Mouse (Mus musculus): ENCODE data around the gene Pard6a. TPM values are rescaled to one million over a fixed set of nuclear protein-coding genes. Genes with fewer than 3 reads are reported as not detected.

Gene Pard6a
- 45.4 and 50.0 TPM in 2 replicates for polyA plus RNA-seq (2015; fragmentation: Nextera tagmentation; extraction: Ambion mirVana)

DNA sequence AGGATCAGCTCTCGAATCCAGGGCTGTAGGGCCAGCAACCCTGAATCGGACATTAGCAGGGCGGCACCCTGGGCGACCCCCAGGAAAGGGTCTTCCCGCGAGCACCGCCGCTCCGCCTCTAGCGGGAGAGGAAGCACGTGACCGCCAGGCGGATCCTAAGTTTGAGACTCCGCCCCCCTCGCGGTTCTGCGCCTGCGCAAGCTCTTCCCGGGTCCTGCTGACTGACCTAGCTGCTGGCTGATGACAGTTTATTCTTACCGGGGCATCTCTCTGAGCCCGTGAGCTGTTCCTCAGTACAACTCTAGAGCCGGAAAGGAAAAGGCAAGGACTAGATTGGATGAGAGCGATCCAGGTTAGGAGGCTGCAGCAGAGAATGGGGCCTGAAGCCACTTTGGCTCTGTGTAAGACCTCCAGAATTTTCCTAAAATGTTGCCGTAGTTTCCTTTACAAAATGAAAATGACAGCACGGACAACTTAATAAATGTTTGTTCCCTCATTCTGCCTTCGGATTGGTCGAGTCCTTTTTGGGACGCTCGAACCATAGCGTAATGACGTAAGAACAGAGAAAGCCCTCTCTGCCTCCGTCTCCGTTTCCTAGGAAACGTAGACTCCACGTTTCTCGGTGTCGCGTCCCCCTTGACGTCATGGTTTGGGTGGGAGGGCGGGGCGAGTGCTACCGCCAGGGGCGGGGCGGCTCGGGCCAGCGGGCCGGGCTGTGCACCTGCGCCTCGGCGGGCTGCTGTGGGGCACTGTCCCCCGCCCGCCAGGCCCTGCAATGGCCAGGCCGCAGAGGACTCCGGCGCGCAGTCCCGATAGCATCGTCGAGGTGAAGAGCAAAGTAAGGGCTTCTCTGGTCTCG, at the start of gene Pard6a, which contains the start of gene Acd:
Gene Pard6a, plus strand, starts transcription at position 183 of the 859 bp plus-strand sequence.
Gene Acd, minus strand, starts transcription at position 137 of the 859 bp plus-strand sequence.
- under 1% methylated on average over 60 of the region's 60 CpGs for WGBS
- peak within 1 kb of the TSS; percentile 73 for H3K9ac ChIP-seq (replicated peaks; ENCODE audit: low read depth, low read length)
- no peaks in the 10 kb centered on the region for H3K9me3 ChIP-seq (ENCODE audit: control insufficient read depth, low read length)
- peaks cover 23% of the 10 kb centered on the region for H3K4me1 ChIP-seq (replicated peaks; ENCODE audit: control insufficient read depth, insufficient read depth, low read length)
- peak within 1 kb of the TSS; percentile 95 for H3K4me2 ChIP-seq (ENCODE audit: low read length)
- no peaks in the 10 kb centered on the region for H3K27me3 ChIP-seq (replicated peaks; ENCODE audit: control insufficient read depth, insufficient read depth, low read length)
- ATAC-seq: peak; percentile 84
- peaks cover 9% of the 10 kb centered on the region; the same call in 1 of the 2 replicates for H3K36me3 ChIP-seq (ENCODE audit: control insufficient read depth, insufficient read depth)
- H3K27ac ChIP-seq (ENCODE audit: low read length): peak within 1 kb of the TSS; percentile 97
- peak within 1 kb of the TSS; percentile 74 for H3K4me3 ChIP-seq (replicated peaks; ENCODE audit: low read length)

DNA sequence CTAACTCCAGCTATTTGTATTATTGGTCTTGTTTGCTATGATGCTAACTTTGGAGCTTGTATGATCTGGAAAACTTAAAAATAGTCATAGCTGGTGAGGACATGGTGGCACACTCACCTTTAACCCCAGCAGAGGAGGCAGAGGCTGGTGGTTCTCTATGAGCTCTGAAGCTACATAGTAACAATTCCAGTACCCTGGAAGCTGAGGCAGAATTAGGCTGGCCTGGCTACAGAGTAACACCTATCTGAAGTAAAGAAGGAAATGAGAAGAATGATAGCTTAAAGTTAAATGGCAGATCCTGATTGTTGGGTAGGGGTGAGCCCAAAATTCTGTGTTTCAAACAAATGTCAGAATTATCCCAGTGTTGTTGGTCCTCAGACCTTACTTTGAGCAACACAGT, 43.3 kb upstream of the Pard6a start:
- no peak for ATAC-seq
- Histone ChIP-seq H3K4me1 (replicated peaks; ENCODE audit: control insufficient read depth, insufficient read depth, low read length) (no peaks in the 10 kb centered on the region), H3K9ac (replicated peaks; ENCODE audit: low read depth, low read length) (no peak overlapping the region)

DNA sequence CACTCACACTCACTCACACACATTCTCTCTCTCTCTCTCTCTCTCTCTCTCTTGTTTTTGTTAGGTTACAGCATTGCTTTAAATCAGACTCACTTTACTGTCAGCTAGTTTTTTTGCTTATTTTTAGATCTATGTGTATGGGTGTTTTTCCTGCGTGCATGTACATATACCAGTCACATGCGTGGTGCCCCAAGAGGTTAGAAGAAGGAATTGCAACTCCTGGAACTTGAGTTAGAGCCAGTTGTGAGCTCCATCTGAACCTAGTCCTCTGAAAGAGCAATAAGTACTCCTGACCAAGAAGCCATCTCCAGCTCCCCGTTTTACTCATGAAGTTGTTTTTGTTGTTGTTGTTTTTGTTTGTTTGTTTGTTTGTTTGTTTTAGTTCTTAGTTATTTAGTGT, 39.8 kb upstream of the Pard6a start:
- H3K27ac ChIP-seq (ENCODE audit: low read length): no peak overlapping the region
- H3K4me1 ChIP-seq (replicated peaks; ENCODE audit: control insufficient read depth, insufficient read depth, low read length): no peaks in the 10 kb centered on the region
- no peak overlapping the region for H3K9ac ChIP-seq (replicated peaks; ENCODE audit: low read depth, low read length)
- H3K4me2 ChIP-seq (ENCODE audit: low read length): no peak overlapping the region
- H3K36me3 ChIP-seq (ENCODE audit: control insufficient read depth, insufficient read depth): peaks cover 10% of the 10 kb centered on the region
- no peaks in the 10 kb centered on the region for H3K9me3 ChIP-seq (ENCODE audit: control insufficient read depth, low read length)
- 77% methylated on average over 3 of the region's 3 CpGs for WGBS
- no peak overlapping the region for H3K4me3 ChIP-seq (replicated peaks; ENCODE audit: low read length)
- no peak for ATAC-seq
- no peaks in the 10 kb centered on the region for H3K27me3 ChIP-seq (replicated peaks; ENCODE audit: control insufficient read depth, insufficient read depth, low read length)

More for the DNA sequence above, 43.3 kb upstream of the Pard6a start:
- Histone ChIP-seq H3K27me3 (replicated peaks; ENCODE audit: control insufficient read depth, insufficient read depth, low read length) (no peaks in the 10 kb centered on the region), H3K9me3 (ENCODE audit: control insufficient read depth, low read length) (no peaks in the 10 kb centered on the region), H3K27ac (ENCODE audit: low read length) (no peak overlapping the region), H3K4me3 (replicated peaks; ENCODE audit: low read length) (no peak overlapping the region), H3K4me2 (ENCODE audit: low read length) (no peak overlapping the region), H3K36me3 (ENCODE audit: control insufficient read depth, insufficient read depth) (peaks cover 2% of the 10 kb centered on the region; the same call in 1 of the 2 replicates)

DNA sequence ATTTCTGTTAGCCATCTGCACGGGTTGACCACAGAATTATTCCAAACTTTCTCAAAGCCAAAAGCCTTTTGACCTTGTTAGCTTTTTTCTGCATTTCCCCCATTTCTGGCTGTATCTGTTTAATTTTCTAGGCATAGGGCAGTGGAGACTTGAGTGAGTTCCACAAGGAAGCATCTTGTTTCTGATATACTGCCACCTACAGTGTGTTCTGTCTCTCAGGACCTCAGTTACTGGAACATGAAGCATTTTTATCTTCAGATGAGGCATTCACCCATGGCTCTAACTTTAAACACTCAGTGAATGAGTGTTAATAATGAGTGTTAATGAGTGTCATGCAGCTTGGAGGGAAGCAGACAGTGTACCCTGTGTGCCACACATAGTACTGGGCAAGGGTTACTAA, 23.1 kb upstream of the Pard6a start:
- H3K4me1 ChIP-seq (replicated peaks; ENCODE audit: control insufficient read depth, insufficient read depth, low read length): no peaks in the 10 kb centered on the region
- no peak overlapping the region for H3K9ac ChIP-seq (replicated peaks; ENCODE audit: low read depth, low read length)
- peaks cover 42% of the 10 kb centered on the region for H3K36me3 ChIP-seq (ENCODE audit: control insufficient read depth, insufficient read depth)
- no peaks in the 10 kb centered on the region for H3K9me3 ChIP-seq (ENCODE audit: control insufficient read depth, low read length)
- no peak overlapping the region for H3K4me3 ChIP-seq (replicated peaks; ENCODE audit: low read length)
- ATAC-seq: no peak
- WGBS: 85% methylated on average over 1 of the region's 1 CpGs
- H3K4me2 ChIP-seq (ENCODE audit: low read length): no peak overlapping the region
- no peak overlapping the region for H3K27ac ChIP-seq (ENCODE audit: low read length)
- H3K27me3 ChIP-seq (replicated peaks; ENCODE audit: control insufficient read depth, insufficient read depth, low read length): no peaks in the 10 kb centered on the region

DNA sequence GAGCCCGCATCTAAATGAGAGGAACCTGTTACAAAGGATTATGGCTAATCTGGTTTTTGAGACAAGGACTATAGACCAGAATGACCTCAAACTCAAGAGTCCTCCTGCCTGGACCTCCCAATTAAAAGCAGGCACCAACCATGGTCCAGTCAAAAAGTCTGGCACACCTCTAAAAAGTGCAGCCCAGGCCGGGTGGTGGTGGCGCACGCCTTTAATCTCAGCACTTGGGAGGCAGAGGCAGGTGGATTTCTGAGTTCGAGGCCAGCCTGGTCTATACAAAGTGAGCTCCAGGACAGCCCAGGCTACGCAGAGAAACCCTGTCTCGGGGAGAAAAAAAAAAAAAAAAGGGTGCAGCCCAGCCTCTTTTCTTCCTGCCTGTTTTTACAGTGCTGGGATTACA, 15.6 kb upstream of the Pard6a start:
- ATAC-seq: no peak
- Histone ChIP-seq H3K4me3 (replicated peaks; ENCODE audit: low read length) (no peak overlapping the region), H3K4me1 (replicated peaks; ENCODE audit: control insufficient read depth, insufficient read depth, low read length) (no peaks in the 10 kb centered on the region), H3K36me3 (ENCODE audit: control insufficient read depth, insufficient read depth) (peaks cover 18% of the 10 kb centered on the region), H3K27me3 (replicated peaks; ENCODE audit: control insufficient read depth, insufficient read depth, low read length) (no peaks in the 10 kb centered on the region), H3K27ac (ENCODE audit: low read length) (no peak overlapping the region), H3K9ac (replicated peaks; ENCODE audit: low read depth, low read length) (no peak overlapping the region), H3K9me3 (ENCODE audit: control insufficient read depth, low read length) (no peaks in the 10 kb centered on the region), H3K4me2 (ENCODE audit: low read length) (no peak overlapping the region)
- 78% methylated on average over 7 of the region's 7 CpGs for WGBS

DNA sequence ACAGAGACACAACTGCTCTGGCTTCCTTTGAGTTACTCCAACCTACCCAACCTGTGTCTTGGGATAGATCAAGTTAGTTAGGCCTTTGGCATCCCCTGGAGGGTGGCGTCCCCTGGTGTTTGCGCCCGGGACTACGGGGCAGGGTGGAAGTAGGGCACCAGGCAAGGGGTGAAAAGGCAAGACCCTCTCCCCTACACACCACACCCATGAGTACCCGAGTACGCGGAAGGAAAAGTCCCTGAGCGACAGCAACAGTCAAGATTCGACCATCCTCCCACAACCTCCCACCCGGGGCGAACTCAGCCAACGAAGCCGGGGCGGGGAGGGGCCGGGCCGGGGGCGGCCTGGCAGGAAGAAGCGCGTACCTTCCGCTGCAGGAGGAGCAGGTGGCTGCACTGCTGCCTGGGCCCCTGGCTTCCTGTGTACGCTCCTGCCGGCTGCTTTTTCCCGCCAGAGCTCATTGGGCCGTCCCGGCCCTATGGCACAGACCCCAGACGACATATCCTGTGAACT, 15.1 kb upstream of the Pard6a start, which contains the start of gene Carmil2:
Gene Carmil2, plus strand, starts transcription at position 479 of the 513 bp plus-strand sequence.
- peaks cover 15% of the 10 kb centered on the region for H3K36me3 ChIP-seq (ENCODE audit: control insufficient read depth, insufficient read depth)
- peak; percentile 57 for ATAC-seq
- no peak within 1 kb of the TSS for H3K4me3 ChIP-seq (replicated peaks; ENCODE audit: low read length)
- H3K4me2 ChIP-seq (ENCODE audit: low read length): no peak within 1 kb of the TSS
- H3K9me3 ChIP-seq (ENCODE audit: control insufficient read depth, low read length): no peaks in the 10 kb centered on the region
- H3K27ac ChIP-seq (ENCODE audit: low read length): no peak within 1 kb of the TSS
- H3K9ac ChIP-seq (replicated peaks; ENCODE audit: low read depth, low read length): no peak within 1 kb of the TSS
- H3K27me3 ChIP-seq (replicated peaks; ENCODE audit: control insufficient read depth, insufficient read depth, low read length): no peaks in the 10 kb centered on the region
- 12% methylated on average over 26 of the region's 26 CpGs for WGBS
- H3K4me1 ChIP-seq (replicated peaks; ENCODE audit: control insufficient read depth, insufficient read depth, low read length): no peaks in the 10 kb centered on the region

DNA sequence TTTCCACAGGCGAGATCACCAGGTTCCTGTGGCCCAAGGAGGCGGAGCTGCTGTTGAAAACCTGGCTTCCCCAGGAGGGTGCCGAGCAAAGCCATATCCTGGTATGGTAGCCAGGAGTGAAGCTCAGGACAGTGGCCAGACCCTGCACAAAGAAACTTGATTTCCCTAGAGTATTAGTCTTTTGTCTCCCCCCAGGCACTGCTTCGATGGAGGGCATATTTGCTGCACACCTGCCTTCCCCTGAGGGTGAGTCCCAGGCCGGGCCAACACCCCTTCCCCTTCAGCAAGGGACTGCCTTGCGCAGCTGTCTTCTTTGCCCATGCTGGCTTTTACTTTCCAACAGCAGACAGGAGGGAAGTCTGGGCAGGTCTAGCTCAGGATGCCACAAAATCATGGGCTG, 14.4 kb upstream of the Pard6a start:
- Histone ChIP-seq H3K4me3 (replicated peaks; ENCODE audit: low read length) (no peak overlapping the region), H3K4me1 (replicated peaks; ENCODE audit: control insufficient read depth, insufficient read depth, low read length) (no peaks in the 10 kb centered on the region), H3K27ac (ENCODE audit: low read length) (no peak overlapping the region), H3K9ac (replicated peaks; ENCODE audit: low read depth, low read length) (no peak overlapping the region), H3K36me3 (ENCODE audit: control insufficient read depth, insufficient read depth) (peaks cover 10% of the 10 kb centered on the region), H3K27me3 (replicated peaks; ENCODE audit: control insufficient read depth, insufficient read depth, low read length) (no peaks in the 10 kb centered on the region), H3K9me3 (ENCODE audit: control insufficient read depth, low read length) (no peaks in the 10 kb centered on the region), H3K4me2 (ENCODE audit: low read length) (no peak overlapping the region)
- 71% methylated on average over 6 of the region's 6 CpGs for WGBS
- 0 out of 2 replicates have a peak, but pooled peaks have one; percentile 4 for ATAC-seq

DNA sequence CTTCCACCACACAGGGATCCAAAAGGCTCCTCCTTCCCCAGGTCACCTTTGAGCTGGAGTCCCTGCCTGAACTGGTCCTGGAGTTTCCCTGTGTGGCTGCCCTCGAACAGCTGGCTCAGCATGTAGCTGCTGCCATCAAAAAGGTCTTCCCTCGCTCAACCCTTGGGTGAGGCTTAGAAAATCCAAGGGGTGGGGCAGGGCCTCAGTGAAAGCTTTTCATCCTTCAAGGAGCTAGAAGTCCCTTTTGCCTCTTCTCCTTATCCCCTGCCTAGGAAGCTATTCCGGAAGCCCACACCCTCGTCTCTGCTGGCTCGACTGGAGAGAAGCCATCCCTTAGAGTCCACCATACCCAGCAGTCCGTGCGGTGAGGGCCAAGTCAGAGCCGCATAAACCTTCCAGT, 13.4 kb upstream of the Pard6a start:
- Histone ChIP-seq H3K4me1 (replicated peaks; ENCODE audit: control insufficient read depth, insufficient read depth, low read length) (no peaks in the 10 kb centered on the region), H3K4me2 (ENCODE audit: low read length) (no peak overlapping the region), H3K9me3 (ENCODE audit: control insufficient read depth, low read length) (no peaks in the 10 kb centered on the region), H3K36me3 (ENCODE audit: control insufficient read depth, insufficient read depth) (peaks cover 3% of the 10 kb centered on the region; the same call in 1 of the 2 replicates), H3K27ac (ENCODE audit: low read length) (no peak overlapping the region), H3K4me3 (replicated peaks; ENCODE audit: low read length) (no peak overlapping the region), H3K27me3 (replicated peaks; ENCODE audit: control insufficient read depth, insufficient read depth, low read length) (no peaks in the 10 kb centered on the region), H3K9ac (replicated peaks; ENCODE audit: low read depth, low read length) (no peak overlapping the region)
- WGBS: 59% methylated on average over 8 of the region's 8 CpGs
- no peak for ATAC-seq

DNA sequence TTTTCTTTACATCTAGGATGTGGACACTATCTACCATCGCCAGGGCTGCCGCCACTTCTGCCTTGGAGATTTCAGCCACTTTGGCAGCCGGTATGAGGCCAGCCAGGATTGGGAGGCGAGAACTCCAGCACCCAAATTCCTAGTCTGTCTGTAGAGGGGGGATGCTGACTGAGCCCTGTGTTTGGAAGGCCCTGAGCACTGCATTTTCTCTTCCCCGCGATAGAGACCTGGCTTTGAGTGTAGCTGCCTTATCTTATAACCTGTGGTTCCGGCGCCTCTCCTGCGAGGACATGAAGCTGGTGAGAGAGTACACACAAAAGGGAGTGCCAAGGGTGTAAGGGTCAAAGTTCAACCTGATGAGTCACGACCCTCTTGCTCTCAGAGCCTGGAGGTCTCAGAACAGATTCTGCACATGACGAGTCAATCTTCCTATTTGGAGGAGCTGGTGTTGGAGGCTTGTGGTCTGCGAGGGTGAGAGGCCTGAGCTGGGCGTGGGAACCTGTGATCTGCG, 12.7 kb upstream of the Pard6a start:
- Histone ChIP-seq H3K4me2 (ENCODE audit: low read length) (no peak overlapping the region), H3K9me3 (ENCODE audit: control insufficient read depth, low read length) (peaks cover 4% of the 10 kb centered on the region; the same call in 1 of the 2 replicates), H3K27ac (ENCODE audit: low read length) (no peak overlapping the region), H3K9ac (replicated peaks; ENCODE audit: low read depth, low read length) (no peak overlapping the region), H3K4me3 (replicated peaks; ENCODE audit: low read length) (no peak overlapping the region), H3K27me3 (replicated peaks; ENCODE audit: control insufficient read depth, insufficient read depth, low read length) (no peaks in the 10 kb centered on the region), H3K4me1 (replicated peaks; ENCODE audit: control insufficient read depth, insufficient read depth, low read length) (no peaks in the 10 kb centered on the region), H3K36me3 (ENCODE audit: control insufficient read depth, insufficient read depth) (no peaks in the 10 kb centered on the region)
- no peak for ATAC-seq
- 71% methylated on average over 14 of the region's 14 CpGs for WGBS
